Mouse (Mus musculus) liver, adult 2 months (tissue): ENCODE data around the gene Sox11.

Experiments
- CTCF ChIP-seq: fragments of 200-500 bp; IDR thresholded peaks from 2 replicates; pipeline ENCODE4 v1.5.1; 2011; ENCODE audit warnings: low read depth, low read length, control low read depth
- POLR2A ChIP-seq: fragments of 200-500 bp; IDR thresholded peaks from 2 replicates; pipeline ENCODE4 v1.6.1; 2011; ENCODE audit warnings: low read length, control low read depth; ENCODE audit not compliant: insufficient read depth; ENCODE audit errors: extremely low read depth

DNA sequence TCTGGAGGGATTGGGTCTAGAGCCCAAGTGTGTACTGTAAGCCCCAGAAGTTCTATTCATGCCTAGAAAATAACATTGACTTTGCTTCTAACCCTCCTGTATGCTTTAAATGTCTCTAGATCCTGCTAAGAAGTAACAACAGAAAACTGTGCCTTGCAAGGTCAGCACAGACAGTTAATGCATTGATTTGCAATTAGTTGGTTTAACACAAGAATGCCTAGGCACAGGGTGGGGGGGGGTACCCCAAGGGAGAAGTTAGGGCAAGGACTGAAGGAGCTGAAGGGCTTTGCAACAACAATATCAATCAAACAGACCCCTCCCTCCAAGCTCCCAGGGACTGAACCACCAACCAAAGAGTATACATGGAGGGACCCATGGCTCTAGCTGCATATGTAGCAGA lies 47.1 kb upstream of the Sox11 start:
- TF ChIP-seq CTCF (no peak), POLR2A (no peak)
